Mouse (Mus musculus) myocyte (in vitro differentiated cells): ENCODE data around the gene Wbp4.

Source experiments
- CEBPB ChIP-seq: IDR thresholded peaks from 2 replicates; pipeline ENCODE4 v1.6.1; 2011; ENCODE audit warnings: mild to moderate bottlenecking, moderate library complexity; ENCODE audit not compliant: poor library complexity, insufficient read depth, severe bottlenecking
- MAX ChIP-seq: IDR thresholded peaks from one replicate; pipeline ENCODE4 v1.6.1; 2011; ENCODE audit warnings: low read depth, mild to moderate bottlenecking, control low read depth
- MYOD1 ChIP-seq, 3 experiments: IDR thresholded peaks; one replicate each; pipeline ENCODE4 v1.6.1; 2011; ENCODE audit warnings: control low read depth in 2 of 3, low read depth in 2 of 3, mild to moderate bottlenecking in 2 of 3, moderate library complexity in 1 of 3; ENCODE audit not compliant: insufficient read length in 2 of 3, control insufficient read depth in 1 of 3
- POLR2A ChIP-seq: IDR thresholded peaks from one replicate; pipeline ENCODE4 v1.6.1; 2011; ENCODE audit warnings: low read depth, mild to moderate bottlenecking, control low read depth, moderate library complexity; ENCODE audit not compliant: insufficient read length
- POLR2AphosphoS2 ChIP-seq: IDR thresholded peaks from one replicate; pipeline ENCODE4 v1.6.1; 2011; ENCODE audit warnings: low read depth, control low read depth; ENCODE audit not compliant: insufficient read length
- SRF ChIP-seq: IDR thresholded peaks from one replicate; pipeline ENCODE4 v1.6.1; 2011; ENCODE audit warnings: low read depth; ENCODE audit not compliant: control insufficient read depth, insufficient read length
- USF1 ChIP-seq: IDR thresholded peaks from one replicate; pipeline ENCODE4 v1.6.1; 2011; ENCODE audit warnings: low read depth, mild to moderate bottlenecking, control low read depth, moderate library complexity

- TF ChIP-seq POLR2A, result no peak
- TF ChIP-seq SRF, result no peak
- TF ChIP-seq CEBPB, result no peak
- no peak for TF ChIP-seq MYOD1 (IDR thresholded peaks at IDR 0.05; ENCODE audit: control insufficient read depth in 1 of 3, insufficient read length in 2 of 3, low read depth in 2 of 3)
- no peak for TF ChIP-seq POLR2AphosphoS2
- no peak for TF ChIP-seq MAX
- no peak for TF ChIP-seq USF1
Measured at GRCm38 (mm10) chr14:79488531-79488930, 7.2 kb upstream of the Wbp4 start.
